Mouse (Mus musculus) MEL (cell line): ENCODE data around the gene Btg3.

Experiments used
- BHLHE40 ChIP-seq: IDR thresholded peaks from 2 replicates; pipeline ENCODE4 v1.6.1; 2012; ENCODE audit warnings: low read depth, mild to moderate bottlenecking, inconsistent platforms, low read length, improper control_type of control experiment, borderline replicate concordance
- CTCF ChIP-seq, 3 experiments: IDR thresholded peaks in 2 of 3; conservative IDR thresholded peaks in 1 of 3; 2 replicates each; pipeline ENCODE4 v1.5.1; 2011 to 2012; ENCODE audit warnings: low read length in 3 of 3, low read depth in 2 of 3, mild to moderate bottlenecking in 2 of 3, improper control_type of control experiment in 1 of 3, inconsistent platforms in 1 of 3, mixed read lengths in 1 of 3, moderate library complexity in 1 of 3; ENCODE audit not compliant: control insufficient read depth in 1 of 3, insufficient read depth in 1 of 3, poor library complexity in 1 of 3, severe bottlenecking in 1 of 3
- E2F4 ChIP-seq: IDR thresholded peaks from 2 replicates; pipeline ENCODE4 v1.6.1; 2011; ENCODE audit warnings: low read depth, low read length, improper control_type of control experiment, borderline replicate concordance
- EP300 ChIP-seq, 2 experiments: IDR thresholded peaks; 2 replicates each; pipeline ENCODE4 v1.6.1; 2011; ENCODE audit warnings: improper control_type of control experiment in 2 of 2, low read length in 2 of 2, low read depth in 1 of 2, mild to moderate bottlenecking in 1 of 2
- GABPA ChIP-seq: IDR thresholded peaks from 2 replicates; pipeline ENCODE4 v1.6.1; 2012; ENCODE audit warnings: low read depth, mild to moderate bottlenecking, inconsistent platforms, low read length, improper control_type of control experiment, moderate library complexity
- MAX ChIP-seq: IDR thresholded peaks from 2 replicates; pipeline ENCODE4 v1.6.1; 2011; ENCODE audit warnings: low read length, improper control_type of control experiment
- POLR2A ChIP-seq, 2 experiments: IDR thresholded peaks; 2 replicates each; pipeline ENCODE4 v1.6.1; 2011 to 2012; ENCODE audit warnings: low read length in 2 of 2, mild to moderate bottlenecking in 2 of 2, control low read depth in 1 of 2, improper control_type of control experiment in 1 of 2, low read depth in 1 of 2, moderate library complexity in 1 of 2; ENCODE audit not compliant: control insufficient read depth in 1 of 2, insufficient read depth in 1 of 2, poor library complexity in 1 of 2
- POLR2AphosphoS2 ChIP-seq: IDR thresholded peaks from 2 replicates; pipeline ENCODE4 v1.6.1; 2011; ENCODE audit warnings: low read length, improper control_type of control experiment
- TBP ChIP-seq: IDR thresholded peaks from 2 replicates; pipeline ENCODE4 v1.8.0; 2011; ENCODE audit warnings: low read depth, low read length, improper control_type of control experiment
- UBTF ChIP-seq: IDR thresholded peaks from 2 replicates; pipeline ENCODE4 v1.6.1; 2012; ENCODE audit warnings: low read depth, mild to moderate bottlenecking, inconsistent platforms, low read length, improper control_type of control experiment, moderate library complexity, borderline replicate concordance; ENCODE audit not compliant: insufficient read depth
- USF1 ChIP-seq: IDR thresholded peaks from 2 replicates; pipeline ENCODE4 v1.6.1; 2014; ENCODE audit warnings: low read depth, mild to moderate bottlenecking, inconsistent platforms, low read length, improper control_type of control experiment, moderate library complexity
- USF2 ChIP-seq, 2 experiments: IDR thresholded peaks; 2 replicates each; pipeline ENCODE4 v1.6.1; 2011 to 2012; ENCODE audit warnings: improper control_type of control experiment in 2 of 2, low read length in 2 of 2, borderline replicate concordance in 1 of 2, inconsistent platforms in 1 of 2, low read depth in 1 of 2, mild to moderate bottlenecking in 1 of 2; ENCODE audit not compliant: insufficient read depth in 1 of 2
- ZNF384 ChIP-seq: IDR thresholded peaks from 2 replicates; pipeline ENCODE4 v1.6.1; 2012; ENCODE audit warnings: low read depth, mild to moderate bottlenecking, inconsistent platforms, low read length, improper control_type of control experiment

DNA sequence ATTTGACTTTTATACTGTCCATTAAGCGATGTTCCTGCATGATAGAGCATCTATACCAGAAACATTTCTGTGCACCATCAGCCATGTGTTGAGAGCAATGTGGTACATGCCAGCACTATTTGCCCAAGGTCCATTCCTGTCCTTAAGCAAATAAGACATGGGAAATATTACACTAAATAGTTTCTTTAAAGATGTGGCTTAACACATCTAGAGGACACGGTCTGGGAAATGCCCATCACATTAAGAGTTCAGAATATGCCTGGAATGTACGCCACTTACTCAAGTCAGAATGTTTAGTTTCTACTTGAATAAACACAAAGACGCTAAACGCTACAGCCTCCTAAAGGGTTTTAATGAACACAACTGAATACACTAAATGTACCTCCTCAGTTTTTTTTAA lies 93.8 kb downstream of the Btg3 start:
- TF ChIP-seq CTCF (IDR thresholded peaks at IDR 0.05 in 2 of 3, conservative IDR thresholded peaks at IDR 0.05 in 1 of 3; ENCODE audit: control insufficient read depth in 1 of 3, insufficient read depth in 1 of 3, low read depth in 2 of 3, low read length in 3 of 3, poor library complexity in 1 of 3, severe bottlenecking in 1 of 3) (no peak), EP300 (IDR thresholded peaks at IDR 0.05; ENCODE audit: low read depth in 1 of 2, low read length in 2 of 2) (no peak), POLR2A (IDR thresholded peaks at IDR 0.05; ENCODE audit: control insufficient read depth in 1 of 2, insufficient read depth in 1 of 2, low read depth in 1 of 2, low read length in 2 of 2, poor library complexity in 1 of 2) (no peak), USF1 (no peak), POLR2AphosphoS2 (no peak), UBTF (no peak), BHLHE40 (no peak), MAX (no peak), E2F4 (no peak), GABPA (no peak), ZNF384 (no peak), USF2 (IDR thresholded peaks at IDR 0.05; ENCODE audit: borderline replicate concordance in 1 of 2, insufficient read depth in 1 of 2, low read depth in 1 of 2, low read length in 2 of 2) (no peak), TBP (no peak)
